Mouse (Mus musculus): ENCODE measurements around the gene Iqschfp. TPM values are rescaled to one million over a fixed set of nuclear protein-coding genes. Genes with fewer than 3 reads are reported as not detected.

Iqschfp gene
- polyA plus RNA-seq, 1 experiment, result not detected

DNA sequence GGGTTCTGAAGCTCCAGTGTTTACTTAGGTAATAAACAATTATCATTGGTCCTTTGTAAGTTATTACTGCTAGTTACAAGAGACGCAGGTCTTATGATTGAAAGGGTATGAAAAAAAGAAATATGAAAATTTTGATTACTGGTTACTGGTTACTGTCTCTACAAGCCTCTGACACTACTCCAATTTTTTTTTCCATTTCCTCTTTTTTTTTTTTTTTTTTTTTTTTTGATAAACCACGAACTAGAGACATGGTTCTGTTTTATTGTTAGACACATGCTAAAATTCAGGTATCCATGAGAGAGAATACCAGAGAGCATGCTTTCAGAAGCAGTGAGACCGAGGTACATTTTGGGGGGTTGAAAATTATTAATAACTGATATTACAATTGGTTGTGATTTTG is 43.8 kb downstream of the Iqschfp start:
- TF ChIP-seq POLR2A (IDR thresholded peaks at IDR 0.05; ENCODE audit: control insufficient read depth, extremely low read depth, insufficient read depth, low read length, poor library complexity) (no peak), CTCF (IDR thresholded peaks at IDR 0.05; ENCODE audit: borderline replicate concordance, control insufficient read depth, extremely low read depth, insufficient read depth, low read length, poor library complexity) (no peak)
- WGBS, result 63% methylated on average over 3 of the region's 3 CpGs

DNA sequence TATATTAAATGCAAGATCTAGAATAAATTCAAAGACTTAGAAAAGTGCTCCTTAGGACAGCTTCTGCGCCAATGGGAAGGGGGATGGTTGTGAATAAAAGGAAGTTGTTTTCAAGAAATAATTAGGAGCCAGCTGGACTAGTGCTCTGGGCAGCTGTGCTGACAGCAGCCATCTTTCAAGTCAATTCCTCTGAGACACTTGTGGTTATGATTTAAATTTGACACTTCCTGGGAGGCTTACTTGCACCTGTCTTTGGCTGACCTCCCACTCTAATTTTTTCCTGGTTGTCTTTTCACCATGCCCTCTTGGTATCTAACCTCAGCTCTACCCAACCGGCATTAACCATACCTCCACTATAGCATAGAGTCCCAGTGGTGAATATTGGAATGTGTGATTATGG is 55.0 kb downstream of the Iqschfp start:
- Histone ChIP-seq H3K36me3 (ENCODE audit: control insufficient read depth, insufficient read depth, low read length) (no peaks in the 10 kb centered on the region), H3K27me3 (ENCODE audit: control insufficient read depth, insufficient read depth, low read length) (no peaks in the 10 kb centered on the region), H3K27ac (ENCODE audit: control insufficient read depth, insufficient read depth, low read length) (no peak overlapping the region), H3K4me3 (ENCODE audit: control insufficient read depth, insufficient read depth, low read length) (no peak overlapping the region), H3K4me1 (replicated peaks; ENCODE audit: control insufficient read depth, insufficient read depth, low read length) (no peaks in the 10 kb centered on the region)
- WGBS, result 84% methylated on average over 2 of the region's 2 CpGs
- DNase-seq, result no peak
- no peak for TF ChIP-seq POLR2A (IDR thresholded peaks at IDR 0.05; ENCODE audit: control insufficient read depth, extremely low read depth, insufficient read depth, low read length, poor library complexity)
- no peak for TF ChIP-seq CTCF (IDR thresholded peaks at IDR 0.05; ENCODE audit: borderline replicate concordance, control insufficient read depth, extremely low read depth, insufficient read depth, low read length, poor library complexity)

More for the DNA sequence above, 43.8 kb downstream of the Iqschfp start:
- Histone ChIP-seq H3K27me3 (ENCODE audit: control insufficient read depth, insufficient read depth, low read length) (no peaks in the 10 kb centered on the region), H3K4me3 (ENCODE audit: control insufficient read depth, insufficient read depth, low read length) (no peak overlapping the region), H3K4me1 (replicated peaks; ENCODE audit: control insufficient read depth, insufficient read depth, low read length) (no peaks in the 10 kb centered on the region), H3K36me3 (ENCODE audit: control insufficient read depth, insufficient read depth, low read length) (no peaks in the 10 kb centered on the region), H3K27ac (ENCODE audit: control insufficient read depth, insufficient read depth, low read length) (no peak overlapping the region)
- DNase-seq, result no peak

DNA sequence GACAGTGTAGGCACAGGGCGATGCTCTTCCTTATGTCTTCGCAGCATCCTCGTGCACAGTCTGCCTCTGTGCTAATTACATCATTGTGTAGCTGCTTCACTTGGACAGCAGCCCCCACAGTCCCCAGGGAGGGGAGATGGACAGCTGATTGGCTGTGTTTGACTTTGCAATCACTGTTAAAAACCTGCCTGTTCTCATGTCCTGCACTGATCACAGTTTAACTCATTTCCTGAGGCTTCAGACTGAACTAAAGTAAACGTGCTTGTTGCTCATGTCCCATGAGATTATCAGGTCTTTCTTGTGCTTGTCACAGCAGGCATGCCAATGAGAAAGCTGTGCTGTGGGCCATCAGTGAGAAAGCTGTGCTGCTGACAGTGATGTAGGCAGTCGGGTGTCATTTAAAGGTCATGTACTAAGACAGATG is 60.5 kb downstream of the Iqschfp start:
- WGBS, result 78% methylated on average over 5 of the region's 5 CpGs

DNA sequence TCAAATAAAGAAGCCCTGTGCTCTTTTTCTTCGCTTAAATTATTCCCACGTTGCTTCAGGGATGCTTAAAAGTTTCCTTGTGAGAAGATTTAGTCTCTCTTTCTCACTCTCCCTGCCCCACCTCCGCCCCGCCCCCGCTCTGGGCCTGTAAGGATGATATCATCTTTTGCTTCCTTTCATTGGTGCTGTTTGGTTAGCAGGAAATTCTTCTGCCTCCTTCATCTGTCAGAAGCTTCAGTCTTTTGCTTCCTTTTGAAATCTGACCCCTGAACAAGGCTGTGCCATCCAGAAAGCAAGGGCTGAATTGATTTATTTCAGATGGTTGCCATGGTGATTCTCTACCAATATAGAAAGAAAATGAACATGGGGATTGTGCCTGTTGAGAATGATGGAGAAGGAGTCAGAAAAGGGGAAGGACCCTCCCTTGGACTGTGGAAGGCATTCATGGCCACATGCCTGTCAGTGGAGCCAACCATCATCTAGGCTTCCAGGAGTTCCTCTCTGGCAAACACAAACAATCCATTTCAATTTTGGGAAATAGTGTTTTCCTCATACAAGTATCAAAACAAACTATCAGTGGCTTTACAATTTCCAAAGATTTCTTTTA is 62.5 kb downstream of the Iqschfp start:
- Histone ChIP-seq H3K36me3 (ENCODE audit: control insufficient read depth, insufficient read depth, low read length) (no peaks in the 10 kb centered on the region), H3K27me3 (ENCODE audit: control insufficient read depth, insufficient read depth, low read length) (no peaks in the 10 kb centered on the region), H3K27ac (ENCODE audit: control insufficient read depth, insufficient read depth, low read length) (no peak overlapping the region), H3K4me1 (replicated peaks; ENCODE audit: control insufficient read depth, insufficient read depth, low read length) (no peaks in the 10 kb centered on the region), H3K4me3 (ENCODE audit: control insufficient read depth, insufficient read depth, low read length) (no peak overlapping the region)
- TF ChIP-seq POLR2A (IDR thresholded peaks at IDR 0.05; ENCODE audit: control insufficient read depth, extremely low read depth, insufficient read depth, low read length, poor library complexity) (no peak), CTCF (IDR thresholded peaks at IDR 0.05; ENCODE audit: borderline replicate concordance, control insufficient read depth, extremely low read depth, insufficient read depth, low read length, poor library complexity) (no peak)
- no peak for DNase-seq
- WGBS, result 48% methylated on average over 5 of the region's 5 CpGs

More for the DNA sequence above, 60.5 kb downstream of the Iqschfp start:
- TF ChIP-seq POLR2A (IDR thresholded peaks at IDR 0.05; ENCODE audit: control insufficient read depth, extremely low read depth, insufficient read depth, low read length, poor library complexity) (no peak), CTCF (IDR thresholded peaks at IDR 0.05; ENCODE audit: borderline replicate concordance, control insufficient read depth, extremely low read depth, insufficient read depth, low read length, poor library complexity) (no peak)
- Histone ChIP-seq H3K27me3 (ENCODE audit: control insufficient read depth, insufficient read depth, low read length) (no peaks in the 10 kb centered on the region), H3K4me1 (replicated peaks; ENCODE audit: control insufficient read depth, insufficient read depth, low read length) (no peaks in the 10 kb centered on the region), H3K36me3 (ENCODE audit: control insufficient read depth, insufficient read depth, low read length) (no peaks in the 10 kb centered on the region), H3K27ac (ENCODE audit: control insufficient read depth, insufficient read depth, low read length) (no peak overlapping the region), H3K4me3 (ENCODE audit: control insufficient read depth, insufficient read depth, low read length) (no peak overlapping the region)
- DNase-seq, result no peak

DNA sequence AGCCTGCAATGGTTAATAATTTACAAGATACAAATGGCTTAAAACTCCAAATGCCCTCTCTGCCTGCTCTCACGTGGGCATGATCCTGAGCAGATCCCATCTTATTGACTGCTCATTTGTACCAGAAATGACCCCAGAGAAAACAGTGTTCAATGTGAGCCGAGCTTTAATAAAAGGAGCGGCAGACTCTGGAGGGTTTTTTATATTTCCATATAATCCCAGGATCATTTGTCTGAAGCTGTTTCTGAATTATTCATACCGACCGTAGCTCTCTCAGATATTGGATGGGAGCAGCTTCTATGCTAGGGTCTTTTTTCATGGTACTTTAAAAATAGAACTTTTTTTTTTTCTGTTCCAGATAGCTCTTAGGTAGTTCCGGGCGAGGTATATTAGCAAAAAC is 67.6 kb downstream of the Iqschfp start:
- H3K4me1 ChIP-seq (replicated peaks; ENCODE audit: control insufficient read depth, insufficient read depth, low read length), result no peaks in the 10 kb centered on the region
- no peaks in the 10 kb centered on the region for H3K27me3 ChIP-seq (ENCODE audit: control insufficient read depth, insufficient read depth, low read length)
- no peak for TF ChIP-seq POLR2A (IDR thresholded peaks at IDR 0.05; ENCODE audit: control insufficient read depth, extremely low read depth, insufficient read depth, low read length, poor library complexity)
- no peak for TF ChIP-seq CTCF (IDR thresholded peaks at IDR 0.05; ENCODE audit: borderline replicate concordance, control insufficient read depth, extremely low read depth, insufficient read depth, low read length, poor library complexity)
- DNase-seq, result no peak
- WGBS, result 89% methylated on average over 7 of the region's 7 CpGs
- H3K27ac ChIP-seq (ENCODE audit: control insufficient read depth, insufficient read depth, low read length), result no peak overlapping the region
- H3K4me3 ChIP-seq (ENCODE audit: control insufficient read depth, insufficient read depth, low read length), result no peak overlapping the region
- no peaks in the 10 kb centered on the region for H3K36me3 ChIP-seq (ENCODE audit: control insufficient read depth, insufficient read depth, low read length)

DNA sequence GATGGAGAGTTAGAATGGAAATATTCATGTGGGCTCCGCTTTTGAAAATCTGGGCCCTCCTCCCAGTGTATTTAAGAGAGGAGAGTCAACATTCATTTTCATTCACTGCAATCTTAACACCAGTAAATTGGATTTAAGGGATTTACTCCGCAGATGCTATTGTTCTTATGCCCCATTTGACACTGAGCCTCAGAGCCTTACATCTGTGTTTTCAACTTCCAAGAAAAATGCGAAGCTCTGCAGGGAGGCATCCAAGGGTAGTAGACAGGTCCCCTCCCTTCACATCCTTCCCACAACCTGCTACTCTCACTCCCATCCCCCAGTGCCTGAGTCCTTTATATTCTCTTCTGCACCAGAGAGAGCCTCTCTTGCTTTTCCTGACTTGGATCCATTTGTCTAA is 68.1 kb downstream of the Iqschfp start:
- no peak for DNase-seq
- 66% methylated on average over 3 of the region's 3 CpGs for WGBS
- H3K4me1 ChIP-seq (replicated peaks; ENCODE audit: control insufficient read depth, insufficient read depth, low read length), result no peaks in the 10 kb centered on the region
- no peaks in the 10 kb centered on the region for H3K27me3 ChIP-seq (ENCODE audit: control insufficient read depth, insufficient read depth, low read length)
- H3K27ac ChIP-seq (ENCODE audit: control insufficient read depth, insufficient read depth, low read length), result no peak overlapping the region
- no peaks in the 10 kb centered on the region for H3K36me3 ChIP-seq (ENCODE audit: control insufficient read depth, insufficient read depth, low read length)
- TF ChIP-seq CTCF (IDR thresholded peaks at IDR 0.05; ENCODE audit: borderline replicate concordance, control insufficient read depth, extremely low read depth, insufficient read depth, low read length, poor library complexity) (no peak), POLR2A (IDR thresholded peaks at IDR 0.05; ENCODE audit: control insufficient read depth, extremely low read depth, insufficient read depth, low read length, poor library complexity) (no peak)
- H3K4me3 ChIP-seq (ENCODE audit: control insufficient read depth, insufficient read depth, low read length), result no peak overlapping the region

DNA sequence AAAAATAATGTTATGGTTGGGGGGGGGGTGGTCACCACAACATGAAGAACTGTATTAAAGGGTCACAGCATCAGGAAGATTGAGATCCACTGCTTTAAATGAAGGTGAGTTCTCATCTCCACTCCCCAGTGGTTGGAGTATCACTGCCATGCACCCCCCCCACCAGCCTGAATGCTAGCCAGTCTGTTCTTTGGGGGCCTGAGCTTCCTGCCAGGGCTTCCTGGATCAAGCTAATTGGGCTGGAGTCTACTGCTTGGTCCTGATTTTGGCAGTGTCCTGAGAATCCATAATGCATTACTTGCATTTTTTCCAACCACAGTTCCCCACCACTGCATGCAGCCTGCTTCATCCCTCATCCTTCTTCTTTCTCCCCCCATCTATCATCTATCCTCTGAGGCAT is 68.7 kb downstream of the Iqschfp start:
- TF ChIP-seq POLR2A (IDR thresholded peaks at IDR 0.05; ENCODE audit: control insufficient read depth, extremely low read depth, insufficient read depth, low read length, poor library complexity) (no peak), CTCF (IDR thresholded peaks at IDR 0.05; ENCODE audit: borderline replicate concordance, control insufficient read depth, extremely low read depth, insufficient read depth, low read length, poor library complexity) (no peak)
- Histone ChIP-seq H3K36me3 (ENCODE audit: control insufficient read depth, insufficient read depth, low read length) (no peaks in the 10 kb centered on the region), H3K27ac (ENCODE audit: control insufficient read depth, insufficient read depth, low read length) (no peak overlapping the region), H3K4me3 (ENCODE audit: control insufficient read depth, insufficient read depth, low read length) (no peak overlapping the region), H3K4me1 (replicated peaks; ENCODE audit: control insufficient read depth, insufficient read depth, low read length) (no peaks in the 10 kb centered on the region), H3K27me3 (ENCODE audit: control insufficient read depth, insufficient read depth, low read length) (no peaks in the 10 kb centered on the region)
- DNase-seq, result no peak

Data from thymus, adult 2 months (tissue).